Mouse (Mus musculus) T-helper 2 cell (primary cell): ENCODE measurements around the gene Trpv1.

Source experiments
- in situ Hi-C: fragments of 300-600 bp; cut with MboI, MseI; formaldehyde crosslinking; loops from one replicate; pipeline ENCODE4 v1.15.1; 2025; ENCODE audit warnings: high pct_unique_total_duplicates

Trpv1 gene

GRCm38 (mm10) chr11:73233992-73234391, at the start of gene Trpv1:
Gene Trpv1, plus strand, starts transcription at chr11:73234292.
- in situ Hi-C loops, result no loop called here

DNA sequence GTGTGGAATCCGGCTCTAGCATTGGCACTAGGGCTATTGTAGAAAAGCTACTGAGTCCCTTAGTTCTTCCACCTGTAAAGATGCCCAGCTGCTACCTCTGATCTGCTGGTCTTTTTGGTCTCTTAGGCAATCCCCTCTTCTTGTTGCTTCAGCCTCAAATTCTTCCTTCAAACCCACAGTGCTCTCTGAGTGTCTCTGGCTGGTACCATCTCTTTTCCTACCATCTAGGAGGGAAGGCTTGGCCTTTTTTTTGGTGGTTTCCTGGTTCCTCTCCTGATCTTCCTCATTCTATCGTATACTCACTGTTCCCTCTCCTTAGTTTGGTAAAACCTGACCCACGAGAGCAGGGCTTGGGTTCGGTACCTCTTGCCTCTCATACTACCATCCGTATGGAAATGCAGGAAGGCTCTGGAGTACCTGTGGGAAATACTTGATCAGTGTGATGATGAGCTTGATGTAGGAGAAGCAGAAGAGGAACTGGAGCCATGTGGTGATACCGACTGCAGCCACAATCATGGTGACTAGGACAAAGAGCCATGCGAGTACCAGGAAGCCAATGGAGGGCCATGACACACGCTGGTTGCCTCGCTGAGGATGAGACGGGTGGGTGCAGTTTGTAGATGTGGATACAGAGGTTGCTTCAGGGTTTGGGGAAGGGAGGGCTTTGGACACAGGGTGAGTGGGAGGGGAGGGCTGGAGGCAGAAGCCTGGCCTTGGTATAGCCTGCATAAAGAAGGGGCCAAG, 48.0 kb upstream of the Trpv1 start:
- in situ Hi-C loops, result no loop called here

DNA sequence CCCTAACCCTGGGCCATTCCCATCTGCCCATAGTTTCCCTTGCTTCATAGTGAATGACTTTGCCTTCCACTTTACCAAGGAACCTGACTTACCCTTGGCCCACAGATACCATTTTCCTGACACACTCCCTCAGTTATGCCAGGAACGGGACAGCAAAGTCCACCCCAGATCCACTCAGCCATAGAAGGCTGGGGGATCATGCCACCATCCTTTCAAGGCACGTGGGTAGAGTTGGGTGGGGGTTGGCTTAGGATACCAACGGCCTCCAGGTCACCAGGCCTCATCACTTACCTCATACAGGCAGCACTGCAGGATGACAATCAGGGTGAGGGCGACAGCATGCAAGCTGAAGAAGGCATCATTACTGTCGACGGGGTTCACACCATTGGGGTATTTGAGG, 46.9 kb upstream of the Trpv1 start:
- in situ Hi-C loops, result no loop called here

DNA sequence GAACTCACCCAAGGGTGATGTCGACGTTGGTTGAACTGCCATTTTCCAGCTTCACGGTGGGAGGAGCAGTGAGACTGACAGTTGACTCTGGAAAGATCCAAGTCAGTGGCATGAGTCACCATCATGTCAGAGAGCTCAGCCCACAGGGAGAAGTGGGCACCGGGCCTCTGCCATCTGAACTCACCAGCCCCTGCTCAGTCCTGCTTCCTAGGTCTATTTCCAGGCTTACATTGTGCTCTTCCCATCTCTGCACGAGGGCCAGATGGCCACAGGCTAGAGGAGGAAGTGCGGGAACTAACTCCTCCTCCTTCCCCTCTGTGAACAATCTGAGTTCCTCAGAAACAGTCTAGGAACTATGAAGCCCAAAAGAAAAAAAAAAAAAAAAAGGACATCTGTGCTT, 41.0 kb upstream of the Trpv1 start:
- in situ Hi-C loops, result no loop called here

GRCm38 (mm10) chr11:73194444-73194843, 39.6 kb upstream of the Trpv1 start:
- in situ Hi-C loops, result no loop called here

GRCm38 (mm10) chr11:73198190-73198589, 35.9 kb upstream of the Trpv1 start:
- in situ Hi-C loops, result no loop called here

DNA sequence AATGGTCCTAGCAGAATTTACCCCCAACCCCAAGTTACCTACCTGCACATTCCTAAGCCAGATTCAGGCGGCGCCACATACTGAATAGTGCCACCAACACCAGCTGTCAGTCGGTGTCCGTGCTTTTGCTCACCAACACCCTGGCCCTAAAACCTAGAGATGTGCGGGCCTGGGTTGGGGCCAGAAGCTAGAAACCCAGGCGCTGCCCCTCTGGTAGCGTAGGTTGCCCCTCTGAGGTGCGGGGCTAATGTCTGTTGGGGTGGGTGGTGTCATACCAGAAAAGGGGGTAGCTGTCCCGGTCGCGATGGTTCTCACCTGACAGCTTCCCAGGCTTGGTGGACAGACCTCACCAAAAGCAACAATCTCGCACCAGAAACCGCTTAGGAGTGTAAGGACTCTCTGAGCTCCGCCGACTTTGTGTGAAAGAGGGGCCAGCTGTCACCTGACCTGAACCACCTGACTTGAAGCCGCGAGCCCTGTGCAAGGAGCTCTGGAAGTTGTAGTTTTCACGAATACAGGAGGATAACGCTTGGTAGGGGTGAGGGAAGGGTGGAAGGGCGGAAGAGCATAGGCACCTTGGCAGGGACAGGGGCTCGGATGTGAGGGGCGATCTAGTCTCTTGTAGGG, 35.4 kb upstream of the Trpv1 start, which contains the start of gene Ctns:
Gene Ctns (minus strand): TSS at position 440 of the 627 bp plus-strand sequence.
- in situ Hi-C loops, result no loop called here

GRCm38 (mm10) chr11:73199230-73199712, 34.8 kb upstream of the Trpv1 start, which contains the start of gene Shpk:
Gene Shpk, plus strand, starts transcription at chr11:73199460.
- in situ Hi-C loops, result no loop called here

- in situ Hi-C loops, result no loop called here
Measured at GRCm38 (mm10) chr11:73199879-73200278, 34.2 kb upstream of the Trpv1 start.

DNA sequence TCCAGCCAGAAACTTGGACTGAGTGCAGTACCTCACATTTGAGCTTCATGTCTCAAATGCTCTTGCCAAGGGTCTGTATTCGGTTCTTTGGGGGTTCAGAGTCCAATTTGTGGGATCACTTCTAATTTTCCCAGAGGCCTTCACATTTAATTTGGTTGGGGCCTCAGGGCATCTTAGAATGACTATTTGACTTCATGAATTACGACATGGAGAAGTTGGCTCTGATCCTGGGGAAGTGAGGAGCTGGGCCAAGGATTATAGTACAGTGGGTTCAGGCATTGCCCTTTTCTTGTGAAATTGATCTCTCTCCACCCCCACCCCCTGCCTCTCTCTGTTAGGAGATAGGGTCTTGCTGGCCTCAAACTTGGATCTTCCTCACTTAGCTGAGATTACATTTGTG, 33.1 kb upstream of the Trpv1 start:
- in situ Hi-C loops, result no loop called here

GRCm38 (mm10) chr11:73201597-73201996, 32.5 kb upstream of the Trpv1 start:
- in situ Hi-C loops, result no loop called here

DNA sequence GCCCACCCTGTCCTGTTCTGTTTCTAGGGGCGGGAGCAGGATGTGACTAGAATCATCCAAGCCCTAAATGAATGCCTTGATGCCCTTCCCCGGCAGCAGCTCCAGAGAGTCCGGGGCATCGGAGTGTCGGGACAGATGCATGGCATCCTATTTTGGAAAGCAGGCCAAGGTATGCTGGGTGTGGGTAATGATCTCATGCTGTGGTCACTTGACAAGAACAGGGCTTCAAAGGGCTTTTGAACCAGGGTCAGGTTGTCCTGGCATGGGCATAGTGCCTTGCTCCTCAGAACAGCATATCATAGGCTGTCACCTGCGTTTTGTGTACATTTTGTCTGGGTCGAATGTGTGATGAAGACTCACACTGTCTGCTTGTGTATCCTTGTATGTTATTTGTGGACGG, 30.2 kb upstream of the Trpv1 start:
- in situ Hi-C loops, result no loop called here

DNA sequence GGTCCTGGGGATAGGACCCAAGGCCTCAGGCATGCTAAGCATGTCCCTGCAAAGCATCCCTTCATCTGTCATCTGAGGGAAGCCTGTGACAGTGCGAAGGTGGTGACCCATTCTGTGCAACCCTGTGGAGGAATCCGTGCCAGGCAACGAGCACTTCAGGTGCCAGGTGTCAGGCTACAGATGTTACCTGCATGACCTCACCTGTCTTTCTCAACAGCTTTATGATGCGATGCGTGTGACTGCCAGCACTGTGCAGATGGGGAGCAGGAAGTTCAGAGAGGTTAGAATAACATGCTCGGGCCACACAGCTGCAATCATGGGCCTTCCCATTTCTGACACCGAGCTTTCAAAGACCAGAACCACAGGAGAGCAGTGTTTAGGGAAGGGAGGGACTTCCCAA, 28.9 kb upstream of the Trpv1 start:
- in situ Hi-C loops, result no loop called here

DNA sequence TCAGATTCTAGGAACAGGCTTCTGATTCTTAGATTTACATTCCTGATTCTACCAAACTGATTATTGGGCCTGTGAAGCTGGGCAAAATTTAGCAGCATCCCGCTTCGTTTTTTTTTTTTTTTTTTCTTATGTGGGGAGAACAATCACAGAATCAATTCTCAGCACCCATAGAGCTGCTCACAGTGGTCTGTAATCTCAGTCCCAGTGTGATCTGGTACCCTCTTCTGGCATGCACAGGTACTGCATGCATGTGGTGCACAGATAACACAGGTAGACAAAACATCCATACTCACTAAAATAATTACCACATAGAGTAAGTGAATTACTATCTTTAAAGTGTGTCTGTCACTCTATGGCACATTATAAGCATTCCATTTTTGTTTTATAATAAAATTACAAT, 26.5 kb upstream of the Trpv1 start:
- in situ Hi-C loops, result no loop called here

- in situ Hi-C loops, result no loop called here
Measured at GRCm38 (mm10) chr11:73213956-73214355, 20.1 kb upstream of the Trpv1 start.

DNA sequence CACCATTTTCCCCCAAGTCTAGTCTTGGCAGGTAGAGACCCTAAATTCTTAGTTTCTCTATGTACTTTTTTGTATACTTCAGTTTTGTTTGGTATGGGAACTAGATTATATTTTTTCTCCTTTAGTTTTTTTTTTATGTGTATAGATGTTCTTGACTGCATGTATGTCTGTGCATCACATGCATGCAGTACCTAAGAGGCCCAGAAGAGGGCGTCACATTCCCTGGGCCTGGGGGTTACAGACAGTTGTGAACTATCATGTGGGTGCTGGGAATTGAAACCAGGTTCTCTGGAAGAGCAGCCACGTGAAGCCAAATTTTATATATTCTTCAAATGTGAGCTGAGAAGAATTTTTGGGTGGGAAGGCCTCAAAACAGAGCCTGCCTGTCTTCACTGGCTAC, 14.4 kb upstream of the Trpv1 start:
- in situ Hi-C loops, result no loop called here

GRCm38 (mm10) chr11:73220651-73221050, 13.4 kb upstream of the Trpv1 start:
- in situ Hi-C loops, result no loop called here

DNA sequence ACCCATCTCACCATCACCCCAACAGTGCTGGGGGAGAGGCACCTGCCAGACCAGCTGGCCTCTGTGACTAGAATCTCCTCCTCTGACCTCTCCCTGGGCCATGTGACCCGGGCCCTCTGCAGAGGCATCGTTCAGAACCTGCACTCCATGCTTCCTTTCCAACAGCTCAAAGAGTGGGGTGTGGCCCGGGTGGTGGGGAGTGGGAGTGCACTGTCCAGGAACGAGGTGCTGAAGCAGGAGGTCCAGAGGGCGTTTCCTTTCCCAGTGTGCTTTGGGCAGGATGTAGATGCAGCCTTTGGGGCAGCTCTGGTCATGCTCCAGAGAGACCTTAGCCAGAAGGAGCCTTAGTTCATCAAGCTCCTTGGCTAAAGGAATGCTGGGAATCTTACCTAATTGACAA, 11.2 kb upstream of the Trpv1 start:
- in situ Hi-C loops, result no loop called here

- in situ Hi-C loops, result no loop called here
Measured at GRCm38 (mm10) chr11:73223966-73224365, 10.1 kb upstream of the Trpv1 start.

DNA sequence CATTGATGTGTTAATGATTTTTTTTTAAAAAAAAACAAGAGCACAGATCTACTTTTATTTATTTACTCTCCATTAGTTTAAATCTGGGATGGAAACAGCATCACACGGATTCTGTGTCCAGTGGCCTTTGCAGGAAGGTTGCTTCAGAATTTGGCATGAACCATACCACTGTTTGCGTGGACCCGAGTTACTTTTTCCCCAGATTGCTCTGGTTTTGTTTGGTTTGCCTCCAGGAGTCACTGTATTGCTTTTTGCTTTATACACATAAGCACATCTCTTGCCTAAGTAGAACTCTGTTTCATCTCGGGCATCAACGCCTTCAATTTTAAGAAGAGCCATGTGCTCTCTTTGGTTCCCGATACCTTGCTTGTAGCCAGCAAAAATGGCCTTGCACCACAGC, 8.2 kb upstream of the Trpv1 start:
- in situ Hi-C loops, result no loop called here

DNA sequence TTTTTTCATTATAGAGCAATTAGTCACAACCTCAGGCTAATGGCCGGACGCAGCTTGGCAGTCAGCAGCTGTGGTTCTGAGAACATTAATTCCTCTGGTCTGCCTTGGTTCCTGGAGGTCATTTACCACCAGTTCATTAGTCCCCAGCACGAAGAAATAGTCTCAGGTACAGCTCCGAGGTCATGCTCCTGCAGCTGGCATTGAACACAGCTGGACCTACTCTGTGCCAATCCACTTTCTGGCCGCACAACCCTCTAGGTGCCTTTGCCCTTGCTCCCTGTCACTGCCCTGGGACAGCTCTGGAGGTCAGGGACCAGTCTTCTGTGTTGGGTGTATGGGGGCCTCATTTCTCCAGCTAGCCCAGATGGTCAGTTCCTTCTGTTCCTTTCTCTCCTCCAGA, 5.2 kb upstream of the Trpv1 start:
- in situ Hi-C loops, result no loop called here

DNA sequence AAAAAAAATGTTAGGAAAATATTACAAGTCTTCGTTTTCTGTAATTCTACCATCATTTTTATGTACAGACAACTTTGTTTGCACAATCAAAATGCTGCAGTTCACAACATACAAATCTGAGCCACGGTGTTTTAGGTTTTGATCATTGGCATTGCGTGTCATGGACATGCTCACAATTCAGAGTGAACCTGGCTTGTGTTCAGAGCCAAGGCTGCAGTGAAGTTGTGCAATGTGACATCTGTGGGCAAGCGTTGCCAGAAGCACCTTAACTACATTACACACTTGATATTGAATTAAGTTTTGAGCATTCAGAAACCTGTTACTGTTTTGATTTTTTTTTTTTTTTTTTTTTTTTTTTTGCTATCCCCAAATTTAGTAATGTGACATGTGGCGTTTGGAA, 4.0 kb upstream of the Trpv1 start:
- in situ Hi-C loops, result no loop called here

GRCm38 (mm10) chr11:73232513-73232912, 1.6 kb upstream of the Trpv1 start:
- in situ Hi-C loops, result no loop called here
